Mouse (Mus musculus) neural tube, embryonic 15.5 days (tissue): ENCODE measurements around the gene Fam241a. TPM values are rescaled to one million over a fixed set of nuclear protein-coding genes. Genes with fewer than 3 reads are reported as not detected.

Experiments used
- ATAC-seq: fragments of 200-750 bp; cut with Nextera tagmentation; 2 replicates; pipeline ENCODE4 v1.8.0; 2017; ENCODE audit warnings: mild to moderate bottlenecking, moderate TSS enrichment, moderate library complexity; ENCODE audit not compliant: low FRiP score
- H3K27ac ChIP-seq: fragments of 300-500 bp; sonication (generic); replicated peaks from 2 replicates; pipeline ENCODE4 v1.5.1; 2015; ENCODE audit warnings: mild to moderate bottlenecking, inconsistent platforms
- H3K27me3 ChIP-seq: fragments of 300-500 bp; sonication (generic); replicated peaks from 2 replicates; pipeline ENCODE4 v1.6.1; 2015; ENCODE audit warnings: inconsistent platforms
- H3K36me3 ChIP-seq: fragments of 300-500 bp; sonication (generic); 2 replicates; pipeline ENCODE4 v1.6.1; 2015; ENCODE audit warnings: inconsistent platforms
- H3K4me1 ChIP-seq: fragments of 300-500 bp; sonication (generic); 2 replicates; pipeline ENCODE4 v1.6.1; 2015; ENCODE audit warnings: inconsistent platforms
- H3K4me2 ChIP-seq: fragments of 300-500 bp; sonication (generic); 2 replicates; pipeline ENCODE4 v1.6.1; 2015; ENCODE audit warnings: inconsistent platforms, mild to moderate bottlenecking, moderate library complexity
- H3K4me3 ChIP-seq: fragments of 300-500 bp; sonication (generic); replicated peaks from 2 replicates; pipeline ENCODE4 v1.5.1; 2015; ENCODE audit warnings: mild to moderate bottlenecking, inconsistent platforms
- H3K9ac ChIP-seq: fragments of 300-500 bp; sonication (generic); replicated peaks from 2 replicates; pipeline ENCODE4 v1.6.1; 2015; ENCODE audit warnings: mild to moderate bottlenecking, inconsistent platforms
- H3K9me3 ChIP-seq: fragments of 300-500 bp; sonication (generic); replicated peaks from 2 replicates; pipeline ENCODE4 v1.6.1; 2016; ENCODE audit warnings: inconsistent platforms
- WGBS: fragments of 180-500 bp; shearing (Covaris S2); methylation state at CpG from one replicate; pipeline ENCODE4 v1.1.7; 2015; ENCODE audit warnings: mixed read lengths; 5-methylcytosine and 5-hydroxymethylcytosine counted together
- polyA plus RNA-seq: library from polyadenylated mRNA; unstranded; fragments of >200 nt; fragmentation: Nextera tagmentation; extraction: Ambion mirVana; gene quantifications from 2 replicates; pipeline ENCODE4 v1.2.1, GENCODE M21; 2015

Fam241a gene
- polyA plus RNA-seq, 1 experiment from 2014 or later = 7.7 TPM

- no peaks in the 10 kb centered on the region for H3K27me3 ChIP-seq
- H3K36me3 ChIP-seq = no peaks in the 10 kb centered on the region
- H3K4me2 ChIP-seq = no peak overlapping the region
- no peak overlapping the region for H3K9ac ChIP-seq
- 81% methylated on average over 5 of the region's 5 CpGs for WGBS
- no peaks in the 10 kb centered on the region for H3K9me3 ChIP-seq
- no peak overlapping the region for H3K4me3 ChIP-seq
- H3K4me1 ChIP-seq = peaks cover 7% of the 10 kb centered on the region; the same call in 1 of the 2 replicates
- no peak overlapping the region for H3K27ac ChIP-seq
- ATAC-seq = no peak
Observed at GRCm38 (mm10) chr3:127849922-127850321, 46.2 kb downstream of the Fam241a start.

- no peaks in the 10 kb centered on the region for H3K27me3 ChIP-seq
- H3K9me3 ChIP-seq = no peaks in the 10 kb centered on the region
- 81% methylated on average over 11 of the region's 11 CpGs for WGBS
- no peak for ATAC-seq
- H3K4me3 ChIP-seq = no peak overlapping the region
- no peak overlapping the region for H3K27ac ChIP-seq
- no peak overlapping the region for H3K4me2 ChIP-seq
- no peak overlapping the region for H3K9ac ChIP-seq
- H3K4me1 ChIP-seq = no peaks in the 10 kb centered on the region
- no peaks in the 10 kb centered on the region for H3K36me3 ChIP-seq
Observed at GRCm38 (mm10) chr3:127848088-127848808, 47.9 kb downstream of the Fam241a start.

- Histone ChIP-seq H3K9me3 (no peaks in the 10 kb centered on the region), H3K4me1 (no peaks in the 10 kb centered on the region), H3K9ac (no peak overlapping the region), H3K4me2 (no peak overlapping the region), H3K36me3 (no peaks in the 10 kb centered on the region), H3K4me3 (no peak overlapping the region), H3K27ac (no peak overlapping the region), H3K27me3 (no peaks in the 10 kb centered on the region)
- no peak for ATAC-seq
- 86% methylated on average over 5 of the region's 5 CpGs for WGBS
Observed at GRCm38 (mm10) chr3:127843941-127844327, 52.2 kb downstream of the Fam241a start.

GRCm38 (mm10) chr3:127843324-127843940, 52.7 kb downstream of the Fam241a start:
- Histone ChIP-seq H3K27ac (no peak overlapping the region), H3K36me3 (no peaks in the 10 kb centered on the region), H3K4me1 (peaks cover 1% of the 10 kb centered on the region; the same call in 1 of the 2 replicates), H3K27me3 (no peaks in the 10 kb centered on the region), H3K4me3 (no peak overlapping the region), H3K9ac (no peak overlapping the region), H3K9me3 (no peaks in the 10 kb centered on the region), H3K4me2 (no peak overlapping the region)
- 83% methylated on average over 2 of the region's 2 CpGs for WGBS
- no peak for ATAC-seq

GRCm38 (mm10) chr3:127841926-127842325, 54.2 kb downstream of the Fam241a start:
- Histone ChIP-seq H3K9me3 (no peaks in the 10 kb centered on the region), H3K9ac (no peak overlapping the region), H3K27me3 (no peaks in the 10 kb centered on the region), H3K36me3 (no peaks in the 10 kb centered on the region), H3K4me1 (peaks cover 7% of the 10 kb centered on the region), H3K27ac (no peak overlapping the region), H3K4me2 (no peak overlapping the region), H3K4me3 (no peak overlapping the region)
- WGBS = 60% methylated on average over 8 of the region's 8 CpGs
- ATAC-seq = no peak

GRCm38 (mm10) chr3:127837972-127838644, 58.0 kb downstream of the Fam241a start:
- no peaks in the 10 kb centered on the region for H3K9me3 ChIP-seq
- peaks cover 31% of the 10 kb centered on the region for H3K4me1 ChIP-seq
- peak overlapping the region; percentile 93 for H3K27ac ChIP-seq
- ATAC-seq = no peak
- whole genome bisulfite sequencing = 34% methylated on average over 8 of the region's 8 CpGs
- H3K4me3 ChIP-seq = peak overlapping the region; percentile 90
- H3K9ac ChIP-seq = peak overlapping the region; percentile 67
- H3K4me2 ChIP-seq = peak overlapping the region; percentile 76
- no peaks in the 10 kb centered on the region for H3K36me3 ChIP-seq
- no peaks in the 10 kb centered on the region for H3K27me3 ChIP-seq

- H3K9me3 ChIP-seq = no peaks in the 10 kb centered on the region
- H3K27me3 ChIP-seq = no peaks in the 10 kb centered on the region
- peak within 1 kb of the TSS; percentile 76 for H3K4me2 ChIP-seq
- H3K4me3 ChIP-seq = peak within 1 kb of the TSS; percentile 90
- H3K9ac ChIP-seq = peak within 1 kb of the TSS; percentile 83
- WGBS = under 1% methylated on average over 84 of the region's 89 CpGs
- H3K36me3 ChIP-seq = no peaks in the 10 kb centered on the region
- peak within 1 kb of the TSS; percentile 93 for H3K27ac ChIP-seq
- H3K4me1 ChIP-seq = peaks cover 31% of the 10 kb centered on the region
- ATAC-seq = peak; percentile 98
Observed at GRCm38 (mm10) chr3:127837154-127837865, 58.8 kb downstream of the Fam241a start, which contains the start of gene Ap1ar. Ap1ar (minus strand) TSS chr3:127837523.

GRCm38 (mm10) chr3:127836798-127837153, 59.3 kb downstream of the Fam241a start:
- peak overlapping the region; percentile 83 for H3K9ac ChIP-seq
- no peaks in the 10 kb centered on the region for H3K9me3 ChIP-seq
- H3K36me3 ChIP-seq = no peaks in the 10 kb centered on the region
- 0 out of 2 replicates have a peak, but pooled peaks have one; percentile 1 for ATAC-seq
- peaks cover 31% of the 10 kb centered on the region for H3K4me1 ChIP-seq
- no peaks in the 10 kb centered on the region for H3K27me3 ChIP-seq
- H3K4me3 ChIP-seq = peak overlapping the region; percentile 90
- H3K4me2 ChIP-seq = peak overlapping the region; percentile 76
- peak overlapping the region; percentile 93 for H3K27ac ChIP-seq
- WGBS = 1% methylated on average over 17 of the region's 17 CpGs

GRCm38 (mm10) chr3:127835594-127835993, 60.5 kb downstream of the Fam241a start:
- WGBS = 87% methylated on average over 6 of the region's 6 CpGs
- Histone ChIP-seq H3K9me3 (no peaks in the 10 kb centered on the region), H3K9ac (no peak overlapping the region), H3K27me3 (no peaks in the 10 kb centered on the region), H3K27ac (no peak overlapping the region), H3K4me1 (peaks cover 33% of the 10 kb centered on the region), H3K4me2 (peak overlapping the region; percentile 76), H3K4me3 (peak overlapping the region; percentile 90; the same call in 1 of the 2 replicates), H3K36me3 (0 out of 2 replicates have a peak, but pooled peaks cover 2% of the 10 kb centered on the region)
- no peak for ATAC-seq

GRCm38 (mm10) chr3:127834040-127834439, 62.1 kb downstream of the Fam241a start:
- WGBS = 88% methylated on average over 4 of the region's 4 CpGs
- no peak overlapping the region for H3K9ac ChIP-seq
- H3K4me1 ChIP-seq = peaks cover 37% of the 10 kb centered on the region
- no peaks in the 10 kb centered on the region for H3K9me3 ChIP-seq
- no peak overlapping the region for H3K4me3 ChIP-seq
- H3K27ac ChIP-seq = no peak overlapping the region
- no peak for ATAC-seq
- no peak overlapping the region for H3K4me2 ChIP-seq
- 0 out of 2 replicates have a peak, but pooled peaks cover 2% of the 10 kb centered on the region for H3K36me3 ChIP-seq
- no peaks in the 10 kb centered on the region for H3K27me3 ChIP-seq

GRCm38 (mm10) chr3:127831079-127831478, 65.0 kb downstream of the Fam241a start:
- 43% methylated on average over 6 of the region's 6 CpGs for WGBS
- H3K4me1 ChIP-seq = peaks cover 38% of the 10 kb centered on the region
- H3K27ac ChIP-seq = no peak overlapping the region
- H3K27me3 ChIP-seq = no peaks in the 10 kb centered on the region
- H3K36me3 ChIP-seq = 0 out of 2 replicates have a peak, but pooled peaks cover 2% of the 10 kb centered on the region
- H3K9me3 ChIP-seq = no peaks in the 10 kb centered on the region
- no peak overlapping the region for H3K4me2 ChIP-seq
- ATAC-seq = no peak
- H3K9ac ChIP-seq = no peak overlapping the region
- H3K4me3 ChIP-seq = no peak overlapping the region
